Mouse (Mus musculus) large intestine, adult 2 months (tissue): ENCODE data around the gene Lin7c. TPM values are rescaled to one million over a fixed set of nuclear protein-coding genes. Genes with fewer than 3 reads are reported as not detected.

ENCODE experiments used
- DNase-seq: peaks from one replicate; pipeline ENCODE4 v3.0.0-alpha.2; 2012; ENCODE audit warnings: low read depth, low spot score
- WGBS: fragments of 180-500 bp; shearing (Covaris S2); methylation state at CpG from one replicate; pipeline ENCODE4 v1.1.7; 2018; 5-methylcytosine and 5-hydroxymethylcytosine counted together
- polyA plus RNA-seq: library from polyadenylated mRNA; depleted of rRNA; stranded (reverse); fragments of >200 nt; gene quantifications from 2 replicates; pipeline ENCODE4 v1.2.3, GENCODE M21; 2012; rRNA removed

The Lin7c gene
- polyA plus RNA-seq, 1 experiment = 8.0 TPM

DNA sequence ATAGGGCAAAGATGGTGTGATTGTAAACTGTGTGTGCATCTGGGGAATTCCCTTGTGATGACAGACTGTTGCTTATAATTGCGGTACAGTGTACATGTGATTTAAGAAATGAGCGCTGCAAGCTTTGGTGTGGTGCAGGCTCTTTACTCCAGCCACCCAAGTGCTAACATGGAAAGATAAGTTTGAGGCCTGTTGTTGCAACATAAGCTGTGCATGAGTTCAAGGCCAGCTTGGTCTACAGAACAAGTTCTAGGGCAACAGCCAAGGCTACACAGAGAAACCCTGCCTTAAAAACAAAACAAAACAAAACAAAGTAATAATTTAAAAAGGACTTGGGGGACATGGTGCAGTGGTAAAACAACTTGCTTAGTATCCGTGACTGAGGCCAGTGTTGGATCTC, 44.5 kb downstream of the Lin7c start:
- 58% methylated on average over 3 of the region's 3 CpGs for WGBS
- no peak for DNase-seq

DNA sequence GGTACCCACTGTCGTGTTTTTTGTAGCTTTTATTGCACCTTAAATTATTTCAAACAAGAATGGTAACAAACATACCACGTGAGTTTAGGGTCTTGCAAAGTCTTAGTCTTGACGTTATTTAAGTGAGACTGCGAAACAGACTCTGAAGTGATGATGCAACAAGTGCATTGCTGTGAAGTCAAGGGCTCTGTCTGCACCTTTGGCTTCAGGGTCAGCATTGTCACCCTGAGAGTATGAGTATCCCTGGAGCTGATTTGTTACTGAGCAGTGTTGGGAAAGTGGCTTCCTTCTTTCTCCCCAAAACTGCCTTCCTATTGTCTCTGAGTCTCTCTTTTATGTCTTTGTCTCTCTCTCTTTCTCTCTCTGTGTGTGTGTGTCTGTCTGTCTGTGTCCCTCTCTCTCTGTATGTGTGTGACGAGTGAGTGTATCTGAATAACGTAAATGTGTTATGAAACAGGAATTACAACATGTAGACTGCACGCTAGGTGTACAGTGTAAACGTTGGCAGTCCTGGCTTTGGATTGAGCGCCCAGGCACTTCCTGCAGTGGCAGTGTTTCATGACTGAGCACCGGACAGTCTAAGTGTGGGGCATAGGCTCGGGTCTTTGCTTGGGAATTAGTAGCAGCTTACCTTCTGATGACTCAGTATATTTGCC, 45.2 kb downstream of the Lin7c start:
- no peak for DNase-seq
- 34% methylated on average over 11 of the region's 11 CpGs for WGBS

DNA sequence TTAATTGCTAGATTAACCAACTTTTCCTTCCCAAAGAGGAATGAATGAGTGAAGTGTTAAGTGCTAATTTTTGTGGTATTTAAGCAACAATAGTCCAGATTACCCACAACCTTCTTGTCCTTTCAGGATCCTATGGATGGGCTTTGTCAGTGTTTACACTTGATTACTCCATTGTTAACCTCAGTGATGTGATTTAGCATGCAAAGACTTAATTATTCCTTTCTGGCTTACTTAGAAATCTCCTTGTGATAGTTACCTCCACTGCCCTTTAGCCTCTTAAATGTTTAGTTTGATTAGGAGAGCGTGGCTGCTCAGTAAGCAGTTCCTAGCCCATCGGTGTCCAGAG, 45.7 kb downstream of the Lin7c start:
- 55% methylated on average over 2 of the region's 2 CpGs for WGBS
- no peak for DNase-seq

DNA sequence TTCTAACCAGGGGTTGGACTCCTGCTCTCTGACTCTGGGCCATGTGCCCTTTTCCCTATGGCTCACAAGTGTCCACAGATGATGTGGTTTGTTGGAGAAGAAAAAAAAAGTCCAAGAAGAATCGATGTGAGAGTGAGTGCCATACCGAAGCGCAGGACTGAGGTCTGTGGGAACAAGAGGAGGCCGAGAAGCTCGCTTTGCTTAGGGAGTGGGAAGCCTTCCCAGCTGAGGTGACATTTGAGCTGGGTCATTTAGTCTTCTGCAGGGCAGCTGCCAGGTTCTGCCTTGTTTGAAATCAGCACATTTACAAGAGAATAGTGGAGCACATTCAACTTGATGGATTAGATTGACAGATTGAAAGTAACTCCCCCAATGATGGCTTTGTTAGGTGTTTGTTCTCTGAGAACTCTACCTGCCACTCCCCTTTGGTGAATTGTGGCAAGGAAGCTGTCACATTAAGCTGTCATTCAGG, 51.4 kb downstream of the Lin7c start:
- DNase-seq = no peak
- WGBS = 37% methylated on average over 5 of the region's 5 CpGs

DNA sequence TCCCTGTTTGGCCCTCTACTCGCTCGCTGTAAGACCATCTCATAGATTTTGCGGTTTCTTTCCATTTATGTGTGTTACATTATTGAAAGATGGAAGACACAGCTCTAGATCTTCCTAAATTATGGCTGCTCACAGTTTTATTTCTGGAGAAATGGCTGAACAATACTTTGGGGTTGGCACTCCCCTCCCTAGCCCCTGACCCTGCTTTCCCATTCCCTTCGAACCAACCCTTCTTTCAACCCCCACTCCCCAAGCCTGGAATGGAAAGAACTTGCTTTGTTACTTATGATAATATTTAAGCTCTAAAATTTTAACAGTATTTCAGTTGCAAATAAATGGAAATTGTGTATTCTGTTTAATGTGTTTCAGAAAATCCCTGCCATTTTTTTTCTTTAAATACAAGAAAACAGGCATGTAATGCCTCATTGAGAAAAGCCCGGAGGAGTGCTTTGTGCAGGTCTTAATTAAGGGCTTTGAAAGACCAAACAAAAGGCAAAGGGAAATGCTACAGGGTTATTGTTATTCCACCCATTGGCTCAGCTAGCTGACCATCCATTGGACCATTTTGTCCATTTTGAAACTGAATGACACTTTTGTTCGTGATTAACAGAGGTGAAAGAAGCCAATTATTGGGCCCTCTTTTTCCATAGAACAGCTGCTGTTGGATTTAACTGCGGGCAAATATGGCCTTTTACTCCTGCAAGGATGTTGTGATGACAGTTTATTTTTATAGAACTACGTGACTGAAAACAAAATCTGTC, 52.3 kb downstream of the Lin7c start:
- no peak for DNase-seq
- 83% methylated on average over 8 of the region's 8 CpGs for WGBS

DNA sequence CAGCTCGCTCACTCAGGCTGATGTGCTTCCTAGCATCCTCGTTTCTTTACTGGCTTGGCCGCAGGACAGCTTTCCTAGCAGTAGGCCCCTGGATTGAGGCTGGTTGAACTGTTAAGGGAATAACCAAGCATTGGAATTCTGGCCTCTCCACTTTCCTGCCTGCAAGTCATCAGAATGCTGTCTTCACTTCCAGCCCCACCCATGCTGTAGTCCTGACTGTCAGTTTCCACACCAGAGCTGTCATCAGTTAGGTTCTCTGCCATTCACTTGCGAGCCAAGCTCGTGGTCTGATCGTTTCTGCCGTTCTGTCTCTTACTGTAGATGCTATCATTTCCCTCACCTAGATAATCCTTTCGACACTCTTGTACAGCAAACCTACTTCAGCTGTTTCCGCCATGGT, 54.3 kb downstream of the Lin7c start:
- WGBS = 68% methylated on average over 9 of the region's 9 CpGs
- DNase-seq = no peak

DNA sequence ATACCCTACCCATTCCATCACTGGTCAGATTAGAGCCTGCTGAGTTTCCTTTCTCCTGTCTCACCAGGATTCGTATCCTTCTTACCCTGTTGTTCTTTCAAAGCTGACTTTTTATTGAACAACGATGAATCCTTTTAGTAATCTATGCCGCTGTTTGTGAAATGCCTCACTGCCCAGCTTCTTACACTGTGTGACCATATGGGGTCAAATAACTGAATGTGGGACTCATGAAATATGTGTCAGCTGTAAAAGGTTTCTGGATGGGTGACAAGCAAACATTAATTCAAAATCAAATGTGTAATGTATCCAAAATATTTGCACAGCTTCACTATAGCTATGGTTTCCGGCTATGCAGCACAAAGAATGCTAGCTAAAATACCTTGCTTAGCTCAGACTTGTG, 54.9 kb downstream of the Lin7c start:
- 81% methylated on average over 4 of the region's 4 CpGs for WGBS
- no peak for DNase-seq

DNA sequence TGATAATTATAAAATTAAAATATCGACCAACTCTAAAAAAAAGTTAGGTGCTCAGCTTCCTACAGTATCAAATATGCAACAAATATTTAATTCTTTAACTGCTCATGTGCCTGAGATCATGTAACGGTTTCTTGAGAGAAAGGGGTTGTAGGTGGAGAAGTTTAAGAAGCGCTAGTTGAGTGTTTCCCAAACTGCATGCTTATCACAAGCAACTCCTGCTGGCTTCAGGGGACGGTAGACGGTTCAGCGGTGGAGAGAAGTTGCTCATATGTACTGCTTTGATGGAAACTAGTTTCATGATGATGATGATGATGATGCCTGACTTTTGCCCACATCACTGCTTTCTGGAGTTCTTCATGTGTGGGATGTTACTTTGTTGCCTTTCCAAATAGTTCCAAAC, 55.8 kb downstream of the Lin7c start:
- no peak for DNase-seq
- WGBS = 91% methylated on average over 6 of the region's 6 CpGs

DNA sequence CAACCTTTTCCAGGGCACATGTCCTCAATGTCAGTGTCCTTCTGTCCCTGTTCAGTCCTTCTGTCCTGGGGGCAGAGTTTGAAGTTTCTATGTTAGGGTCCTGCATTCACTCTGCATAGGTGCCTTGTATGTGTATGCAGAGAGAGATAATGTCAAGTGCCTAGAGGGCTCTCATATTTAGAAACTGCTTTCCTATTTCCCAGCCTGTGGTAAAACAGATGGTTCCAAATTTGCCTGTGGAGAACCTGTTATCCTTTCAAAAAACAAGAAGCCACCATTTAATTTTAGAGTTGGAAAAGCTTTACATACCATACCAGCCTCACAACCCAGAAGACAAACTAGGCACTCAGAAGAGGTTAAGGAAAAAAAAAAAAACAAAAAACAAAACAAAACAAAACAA, 58.9 kb downstream of the Lin7c start:
- no peak for DNase-seq

DNA sequence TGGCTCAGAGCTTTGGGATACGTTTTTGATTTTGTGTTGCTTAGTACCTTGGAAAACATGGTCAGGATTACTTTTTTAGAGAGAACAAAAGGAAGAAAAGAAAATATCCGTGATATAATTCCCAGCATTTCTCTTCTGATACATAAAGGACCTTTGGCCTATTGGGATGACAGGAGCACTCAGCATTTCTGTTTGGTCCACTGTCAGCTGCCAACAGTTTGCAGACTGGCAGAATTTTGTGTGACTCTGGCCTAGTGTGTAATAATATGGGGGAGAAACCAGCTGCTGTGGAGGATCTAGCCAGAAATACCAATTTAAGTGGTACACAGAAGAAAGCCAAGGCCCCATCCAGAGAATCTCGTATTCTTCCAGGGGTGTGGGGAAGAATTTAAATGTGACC, 59.7 kb downstream of the Lin7c start:
- no peak for DNase-seq
- WGBS = 56% methylated on average over 3 of the region's 3 CpGs

Other genes with a start within 250 kb of the Lin7c start
- 0.03 and 0.04 TPM in 2 replicates for gene Bdnf, start 216.2 kb upstream of the Lin7c start, polyA plus RNA-seq
- 44.2 and 78.8 TPM in 2 replicates for gene Lgr4, start 26.8 kb downstream of the Lin7c start, polyA plus RNA-seq
- gene Ccdc34, start 127.0 kb downstream of the Lin7c start, polyA plus RNA-seq = 13.3 and 14.1 TPM in 2 replicates